Mouse (Mus musculus): ENCODE measurements around the gene Gm2030. TPM values are rescaled to one million over a fixed set of nuclear protein-coding genes. Genes with fewer than 3 reads are reported as not detected.

Gm2030 gene
- polyA plus RNA-seq (2021; fragmentation: Nextera tagmentation), result not detected in 2 replicates
- long read RNA-seq, experiment 1, result 0 reads
- long read RNA-seq, experiment 2, result 0 reads

GRCm38 (mm10) chrX:26309944-26310343, at the start of gene Gm2030:
Gene Gm2030, minus strand, starts transcription at chrX:26310044.

Other genes starting within 250 kb of the Gm2030 start
- not detected in 2 replicates for gene Gm2012, start 78.7 kb downstream of the Gm2030 start, polyA plus RNA-seq (2021; fragmentation: Nextera tagmentation)
- not detected in 2 replicates for gene Slx, start 235.5 kb upstream of the Gm2030 start, polyA plus RNA-seq (2021; fragmentation: Nextera tagmentation)